Mouse (Mus musculus): ENCODE results near the gene Nat10. TPM values are rescaled to one million over a fixed set of nuclear protein-coding genes. Genes with fewer than 3 reads are reported as not detected.

Nat10 gene
- polyA plus RNA-seq, 1 experiment, result 55.7 TPM

- DNase-seq (ENCODE audit: extremely low spot score in 1 of 2, low spot score in 1 of 2), result no peak
These were observed 66.1 kb downstream of the Nat10 start for GRCm38 (mm10) chr2:103694777-103695563.

- no peak for DNase-seq (ENCODE audit: extremely low spot score in 1 of 2, low spot score in 1 of 2)
These were observed 68.3 kb downstream of the Nat10 start for GRCm38 (mm10) chr2:103692810-103693209.

- DNase-seq (ENCODE audit: extremely low spot score in 1 of 2, low spot score in 1 of 2), result no peak
These were observed 69.8 kb downstream of the Nat10 start for GRCm38 (mm10) chr2:103691278-103691677.

- no peak for DNase-seq (ENCODE audit: extremely low spot score in 1 of 2, low spot score in 1 of 2)
These were observed 70.2 kb downstream of the Nat10 start for GRCm38 (mm10) chr2:103690828-103691227.

- peak; percentile 10 to 50 for DNase-seq (ENCODE audit: extremely low spot score in 1 of 2, low spot score in 1 of 2)
These were observed 70.6 kb downstream of the Nat10 start for GRCm38 (mm10) chr2:103690425-103690824.

- DNase-seq (ENCODE audit: extremely low spot score in 1 of 2, low spot score in 1 of 2), result no peak
These were observed 73.2 kb downstream of the Nat10 start for GRCm38 (mm10) chr2:103687888-103688287.

- no peak for DNase-seq (ENCODE audit: extremely low spot score in 1 of 2, low spot score in 1 of 2)
These were observed 73.9 kb downstream of the Nat10 start for GRCm38 (mm10) chr2:103687143-103687542.

- DNase-seq (ENCODE audit: extremely low spot score in 1 of 2, low spot score in 1 of 2), result no peak
These were observed 75.5 kb downstream of the Nat10 start for GRCm38 (mm10) chr2:103685581-103685980.

- no peak for DNase-seq (ENCODE audit: extremely low spot score in 1 of 2, low spot score in 1 of 2)
These were observed 76.0 kb downstream of the Nat10 start for GRCm38 (mm10) chr2:103684926-103685577.

GRCm38 (mm10) chr2:103684431-103684830 lies 76.6 kb downstream of the Nat10 start:
- no peak for DNase-seq (ENCODE audit: extremely low spot score in 1 of 2, low spot score in 1 of 2)

GRCm38 (mm10) chr2:103682927-103683442 lies 78.1 kb downstream of the Nat10 start:
- no peak for DNase-seq (ENCODE audit: extremely low spot score in 1 of 2, low spot score in 1 of 2)

- no peak for DNase-seq (ENCODE audit: extremely low spot score in 1 of 2, low spot score in 1 of 2)
These were observed 78.8 kb downstream of the Nat10 start for GRCm38 (mm10) chr2:103682261-103682722.

GRCm38 (mm10) chr2:103681149-103681548 lies 79.9 kb downstream of the Nat10 start:
- no peak for DNase-seq (ENCODE audit: extremely low spot score in 1 of 2, low spot score in 1 of 2)

- no peak for DNase-seq (ENCODE audit: extremely low spot score in 1 of 2, low spot score in 1 of 2)
These were observed 80.5 kb downstream of the Nat10 start for GRCm38 (mm10) chr2:103680364-103681110.

GRCm38 (mm10) chr2:103678433-103678832 lies 82.6 kb downstream of the Nat10 start:
- DNase-seq (ENCODE audit: extremely low spot score in 1 of 2, low spot score in 1 of 2), result no peak

GRCm38 (mm10) chr2:103677614-103678369 lies 83.3 kb downstream of the Nat10 start:
- no peak for DNase-seq (ENCODE audit: extremely low spot score in 1 of 2, low spot score in 1 of 2)

- no peak for DNase-seq (ENCODE audit: extremely low spot score in 1 of 2, low spot score in 1 of 2)
These were observed 84.3 kb downstream of the Nat10 start for GRCm38 (mm10) chr2:103676808-103677207.

- no peak for DNase-seq (ENCODE audit: extremely low spot score in 1 of 2, low spot score in 1 of 2)
These were observed 85.7 kb downstream of the Nat10 start for GRCm38 (mm10) chr2:103675391-103675790.

- no peak for DNase-seq (ENCODE audit: extremely low spot score in 1 of 2, low spot score in 1 of 2)
These were observed 87.5 kb downstream of the Nat10 start for GRCm38 (mm10) chr2:103673609-103674008.

GRCm38 (mm10) chr2:103672573-103673119 lies 88.4 kb downstream of the Nat10 start:
- DNase-seq (ENCODE audit: extremely low spot score in 1 of 2, low spot score in 1 of 2), result no peak

Data from frontal cortex, adult 2 months (tissue).